Mouse (Mus musculus): ENCODE results near the gene Zfp667. TPM values are rescaled to one million over a fixed set of nuclear protein-coding genes. Genes with fewer than 3 reads are reported as not detected.

Gene Zfp667
- total and polyA plus RNA-seq, 3 experiments, result 3.9 to 5.3 TPM; not detected in 1

GRCm38 (mm10) chr7:6343501-6344071 is 57.2 kb downstream of the Zfp667 start, which contains the start of gene Gm3854:
Gene Gm3854, plus strand, starts transcription at chr7:6343759.
- Histone ChIP-seq H3K27ac (ENCODE audit: control insufficient read depth, low read depth, low read length) (no peak within 1 kb of the TSS), H3K79me2 (ENCODE audit: control insufficient read depth, insufficient read depth, low read length, poor library complexity) (no peaks in the 10 kb centered on the region), H3K27me3 (ENCODE audit: control insufficient read depth in 1 of 2, insufficient read depth in 2 of 2, low read length in 2 of 2) (no peaks in the 10 kb centered on the region), H3K4me3 (ENCODE audit: control insufficient read depth in 1 of 2, insufficient read depth in 1 of 2, low read depth in 2 of 2, low read length in 2 of 2) (no peak within 1 kb of the TSS), H3K9me3 (replicated peaks; ENCODE audit: insufficient read depth, low read length) (no peaks in the 10 kb centered on the region), H3K9ac (ENCODE audit: control insufficient read depth, low read depth, low read length, poor library complexity, severe bottlenecking) (no peak within 1 kb of the TSS), H3K4me1 (ENCODE audit: control insufficient read depth in 1 of 2, insufficient read depth in 2 of 2, low read length in 2 of 2) (no peaks in the 10 kb centered on the region), H3K36me3 (ENCODE audit: control insufficient read depth in 1 of 2, insufficient read depth in 2 of 2, low read length in 2 of 2) (no peaks in the 10 kb centered on the region)
- no peak for DNase-seq (ENCODE audit: low read depth, low spot score)
- no peak for TF ChIP-seq MAX (IDR thresholded peaks at IDR 0.05; ENCODE audit: low read length)
- TF ChIP-seq NELFE (IDR thresholded peaks at IDR 0.05; ENCODE audit: low read depth, low read length), result no peak
- no peak for TF ChIP-seq ZNF384 (IDR thresholded peaks at IDR 0.05; ENCODE audit: low read depth, low read length)
- TF ChIP-seq TBP (IDR thresholded peaks at IDR 0.05; ENCODE audit: low read depth, low read length), result no peak
- TF ChIP-seq MYB (IDR thresholded peaks at IDR 0.05; ENCODE audit: low read depth, low read length), result no peak
- no peak for TF ChIP-seq GATA1 (IDR thresholded peaks at IDR 0.05; ENCODE audit: low read depth, low read length)

GRCm38 (mm10) chr7:6344124-6344523 is 57.7 kb downstream of the Zfp667 start:
- TF ChIP-seq KAT2A (conservative IDR thresholded peaks at IDR 0.05; ENCODE audit: low read depth, low read length) (no peak), POLR2A (IDR thresholded peaks at IDR 0.05; ENCODE audit: control insufficient read depth in 1 of 2, insufficient read depth in 1 of 2, low read depth in 1 of 2, low read length in 2 of 2, poor library complexity in 1 of 2) (no peak), BHLHE40 (IDR thresholded peaks at IDR 0.05; ENCODE audit: borderline replicate concordance, low read depth, low read length) (no peak), ZMIZ1 (IDR thresholded peaks at IDR 0.05; ENCODE audit: low read depth, low read length) (no peak), ZC3H11A (IDR thresholded peaks at IDR 0.05; ENCODE audit: low read depth, low read length) (no peak), CTCF (IDR thresholded peaks at IDR 0.05 in 2 of 3, conservative IDR thresholded peaks at IDR 0.05 in 1 of 3; ENCODE audit: control insufficient read depth in 1 of 3, insufficient read depth in 1 of 3, low read depth in 2 of 3, low read length in 3 of 3, poor library complexity in 1 of 3, severe bottlenecking in 1 of 3) (no peak), E2F4 (IDR thresholded peaks at IDR 0.05; ENCODE audit: borderline replicate concordance, low read depth, low read length) (no peak), ELF1 (IDR thresholded peaks at IDR 0.05; ENCODE audit: low read depth, low read length) (no peak), UBTF (IDR thresholded peaks at IDR 0.05; ENCODE audit: borderline replicate concordance, insufficient read depth, low read depth, low read length) (no peak), JUND (IDR thresholded peaks at IDR 0.05; ENCODE audit: low read depth, low read length) (no peak), CHD1 (IDR thresholded peaks at IDR 0.05; ENCODE audit: low read depth, low read length) (no peak), NELFE (IDR thresholded peaks at IDR 0.05; ENCODE audit: low read depth, low read length) (no peak), MAZ (IDR thresholded peaks at IDR 0.05; ENCODE audit: low read depth, low read length) (no peak), TBP (IDR thresholded peaks at IDR 0.05; ENCODE audit: low read depth, low read length) (no peak)
- Histone ChIP-seq H3K36me3 (ENCODE audit: control insufficient read depth in 1 of 2, insufficient read depth in 2 of 2, low read length in 2 of 2) (no peaks in the 10 kb centered on the region), H3K79me2 (ENCODE audit: control insufficient read depth, insufficient read depth, low read length, poor library complexity) (no peaks in the 10 kb centered on the region), H3K9ac (ENCODE audit: control insufficient read depth, low read depth, low read length, poor library complexity, severe bottlenecking) (no peak overlapping the region), H3K4me1 (ENCODE audit: control insufficient read depth in 1 of 2, insufficient read depth in 2 of 2, low read length in 2 of 2) (no peaks in the 10 kb centered on the region), H3K27ac (ENCODE audit: control insufficient read depth, low read depth, low read length) (no peak overlapping the region), H3K9me3 (replicated peaks; ENCODE audit: insufficient read depth, low read length) (no peaks in the 10 kb centered on the region), H3K27me3 (ENCODE audit: control insufficient read depth in 1 of 2, insufficient read depth in 2 of 2, low read length in 2 of 2) (no peaks in the 10 kb centered on the region), H3K4me3 (ENCODE audit: control insufficient read depth in 1 of 2, insufficient read depth in 1 of 2, low read depth in 2 of 2, low read length in 2 of 2) (no peak overlapping the region)
- no peak for DNase-seq (ENCODE audit: low read depth, low spot score)

Other genes starting within 250 kb of the Zfp667 start
- gene Nlrp4c, start 241.4 kb upstream of the Zfp667 start, total RNA-seq (2012; rRNA removed), result not detected in 2 replicates
- not detected for gene Nlrp4c, start 241.4 kb upstream of the Zfp667 start, polyA plus RNA-seq (2012; ENCODE audit: insufficient read depth in 1 of 2, insufficient read length in 2 of 2, low read depth in 1 of 2, low replicate concordance in 2 of 2, missing spikeins in 1 of 2)
- 19.3 and 22.7 TPM in 2 replicates for gene Zfp787, start 130.6 kb upstream of the Zfp667 start, total RNA-seq (2012; rRNA removed)
- gene Zfp787, start 130.6 kb upstream of the Zfp667 start, polyA plus RNA-seq (2012; ENCODE audit: insufficient read depth in 1 of 2, insufficient read length in 2 of 2, low read depth in 1 of 2, low replicate concordance in 2 of 2, missing spikeins in 1 of 2), result 10 to 100 TPM in 1 of 2 experiments, not detected in 1; 28.8 TPM
- 16.2 and 18.2 TPM in 2 replicates for gene Zfp444, start 114.4 kb upstream of the Zfp667 start, total RNA-seq (2012; rRNA removed)
- 10 to 100 TPM in 1 of 2 experiments, not detected in 1; 24.2 TPM for gene Zfp444, start 114.4 kb upstream of the Zfp667 start, polyA plus RNA-seq (2012; ENCODE audit: insufficient read depth in 1 of 2, insufficient read length in 2 of 2, low read depth in 1 of 2, low replicate concordance in 2 of 2, missing spikeins in 1 of 2)
- gene Galp, start 89.5 kb upstream of the Zfp667 start, total RNA-seq (2012; rRNA removed), result not detected in 2 replicates
- not detected for gene Galp, start 89.5 kb upstream of the Zfp667 start, polyA plus RNA-seq (2012; ENCODE audit: insufficient read depth in 1 of 2, insufficient read length in 2 of 2, low read depth in 1 of 2, low replicate concordance in 2 of 2, missing spikeins in 1 of 2)
- gene Zscan5b, start 64.3 kb upstream of the Zfp667 start, total RNA-seq (2012; rRNA removed), result not detected in 2 replicates
- not detected for gene Zscan5b, start 64.3 kb upstream of the Zfp667 start, polyA plus RNA-seq (2012; ENCODE audit: insufficient read depth in 1 of 2, insufficient read length in 2 of 2, low read depth in 1 of 2, low replicate concordance in 2 of 2, missing spikeins in 1 of 2)
- gene Epp13, start 33.9 kb upstream of the Zfp667 start, total RNA-seq (2012; rRNA removed), result not detected in 2 replicates
- gene Epp13, start 33.9 kb upstream of the Zfp667 start, polyA plus RNA-seq (2012; ENCODE audit: insufficient read depth in 1 of 2, insufficient read length in 2 of 2, low read depth in 1 of 2, low replicate concordance in 2 of 2, missing spikeins in 1 of 2), result under 1 TPM in 1 of 2 experiments, not detected in 1; 0.14 TPM
- not detected in 2 replicates for gene Zfp583, start 44.7 kb downstream of the Zfp667 start, total RNA-seq (2012; rRNA removed)
- not detected for gene Zfp583, start 44.7 kb downstream of the Zfp667 start, polyA plus RNA-seq (2012; ENCODE audit: insufficient read depth in 1 of 2, insufficient read length in 2 of 2, low read depth in 1 of 2, low replicate concordance in 2 of 2, missing spikeins in 1 of 2)
- gene Gm3854, start 57.2 kb downstream of the Zfp667 start, total RNA-seq (2012; rRNA removed), result not detected in 2 replicates
- gene Gm3854, start 57.2 kb downstream of the Zfp667 start, polyA plus RNA-seq (2012; ENCODE audit: insufficient read depth in 1 of 2, insufficient read length in 2 of 2, low read depth in 1 of 2, low replicate concordance in 2 of 2, missing spikeins in 1 of 2), result not detected
- 0.42 and 0.50 TPM in 2 replicates for gene Zfp78, start 76.7 kb downstream of the Zfp667 start, total RNA-seq (2012; rRNA removed)
- under 1 TPM in 1 of 2 experiments, not detected in 1; 0.67 TPM for gene Zfp78, start 76.7 kb downstream of the Zfp667 start, polyA plus RNA-seq (2012; ENCODE audit: insufficient read depth in 1 of 2, insufficient read length in 2 of 2, low read depth in 1 of 2, low replicate concordance in 2 of 2, missing spikeins in 1 of 2)
- gene Zfp28, start 96.7 kb downstream of the Zfp667 start, total RNA-seq (2012; rRNA removed), result 1.6 and 2.8 TPM in 2 replicates
- gene Zfp28, start 96.7 kb downstream of the Zfp667 start, polyA plus RNA-seq (2012; ENCODE audit: insufficient read depth in 1 of 2, insufficient read length in 2 of 2, low read depth in 1 of 2, low replicate concordance in 2 of 2, missing spikeins in 1 of 2), result 1 to 10 TPM in 1 of 2 experiments, not detected in 1; 3.3 TPM
- gene Smim17, start 112.1 kb downstream of the Zfp667 start, total RNA-seq (2012; rRNA removed), result not detected in 2 replicates
- gene Smim17, start 112.1 kb downstream of the Zfp667 start, polyA plus RNA-seq (2012; ENCODE audit: insufficient read depth in 1 of 2, insufficient read length in 2 of 2, low read depth in 1 of 2, low replicate concordance in 2 of 2, missing spikeins in 1 of 2), result not detected
- not detected in 2 replicates for gene Gm20715, start 123.7 kb downstream of the Zfp667 start, total RNA-seq (2012; rRNA removed)
- not detected for gene Gm20715, start 123.7 kb downstream of the Zfp667 start, polyA plus RNA-seq (2012; ENCODE audit: insufficient read depth in 1 of 2, insufficient read length in 2 of 2, low read depth in 1 of 2, low replicate concordance in 2 of 2, missing spikeins in 1 of 2)
- gene Olfr1344, start 152.1 kb downstream of the Zfp667 start, total RNA-seq (2012; rRNA removed), result not detected in 2 replicates
- not detected for gene Olfr1344, start 152.1 kb downstream of the Zfp667 start, polyA plus RNA-seq (2012; ENCODE audit: insufficient read depth in 1 of 2, insufficient read length in 2 of 2, low read depth in 1 of 2, low replicate concordance in 2 of 2, missing spikeins in 1 of 2)
- not detected in 2 replicates for gene Olfr1336, start 169.6 kb downstream of the Zfp667 start, total RNA-seq (2012; rRNA removed)
- under 1 TPM in 1 of 2 experiments, not detected in 1; 0.01 TPM for gene Olfr1336, start 169.6 kb downstream of the Zfp667 start, polyA plus RNA-seq (2012; ENCODE audit: insufficient read depth in 1 of 2, insufficient read length in 2 of 2, low read depth in 1 of 2, low replicate concordance in 2 of 2, missing spikeins in 1 of 2)
- not detected in 2 replicates for gene Olfr1346, start 180.5 kb downstream of the Zfp667 start, total RNA-seq (2012; rRNA removed)
- gene Olfr1346, start 180.5 kb downstream of the Zfp667 start, polyA plus RNA-seq (2012; ENCODE audit: insufficient read depth in 1 of 2, insufficient read length in 2 of 2, low read depth in 1 of 2, low replicate concordance in 2 of 2, missing spikeins in 1 of 2), result not detected
- gene Olfr5, start 200.4 kb downstream of the Zfp667 start, total RNA-seq (2012; rRNA removed), result not detected in 2 replicates
- gene Olfr5, start 200.4 kb downstream of the Zfp667 start, polyA plus RNA-seq (2012; ENCODE audit: insufficient read depth in 1 of 2, insufficient read length in 2 of 2, low read depth in 1 of 2, low replicate concordance in 2 of 2, missing spikeins in 1 of 2), result not detected
- not detected in 2 replicates for gene Olfr1347, start 213.2 kb downstream of the Zfp667 start, total RNA-seq (2012; rRNA removed)
- gene Olfr1347, start 213.2 kb downstream of the Zfp667 start, polyA plus RNA-seq (2012; ENCODE audit: insufficient read depth in 1 of 2, insufficient read length in 2 of 2, low read depth in 1 of 2, low replicate concordance in 2 of 2, missing spikeins in 1 of 2), result not detected
- not detected in 2 replicates for gene Olfr1348, start 222.2 kb downstream of the Zfp667 start, total RNA-seq (2012; rRNA removed)
- not detected for gene Olfr1348, start 222.2 kb downstream of the Zfp667 start, polyA plus RNA-seq (2012; ENCODE audit: insufficient read depth in 1 of 2, insufficient read length in 2 of 2, low read depth in 1 of 2, low replicate concordance in 2 of 2, missing spikeins in 1 of 2)
- not detected in 2 replicates for gene Olfr1349, start 236.4 kb downstream of the Zfp667 start, total RNA-seq (2012; rRNA removed)
- gene Olfr1349, start 236.4 kb downstream of the Zfp667 start, polyA plus RNA-seq (2012; ENCODE audit: insufficient read depth in 1 of 2, insufficient read length in 2 of 2, low read depth in 1 of 2, low replicate concordance in 2 of 2, missing spikeins in 1 of 2), result not detected

All from MEL (cell line).